Mouse (Mus musculus) duodenum, adult 2 months (tissue): ENCODE results near the gene Foxo3. TPM values are rescaled to one million over a fixed set of nuclear protein-coding genes. Genes with fewer than 3 reads are reported as not detected.

Source experiments
- polyA plus RNA-seq: library from polyadenylated mRNA; depleted of rRNA; stranded (reverse); fragments of >200 nt; gene quantifications from 2 replicates; pipeline ENCODE4 v1.2.3, GENCODE M21; 2012; ENCODE audit warnings: low replicate concordance; rRNA removed

The Foxo3 gene
- 23.1 and 24.3 TPM in 2 replicates for polyA plus RNA-seq

DNA sequence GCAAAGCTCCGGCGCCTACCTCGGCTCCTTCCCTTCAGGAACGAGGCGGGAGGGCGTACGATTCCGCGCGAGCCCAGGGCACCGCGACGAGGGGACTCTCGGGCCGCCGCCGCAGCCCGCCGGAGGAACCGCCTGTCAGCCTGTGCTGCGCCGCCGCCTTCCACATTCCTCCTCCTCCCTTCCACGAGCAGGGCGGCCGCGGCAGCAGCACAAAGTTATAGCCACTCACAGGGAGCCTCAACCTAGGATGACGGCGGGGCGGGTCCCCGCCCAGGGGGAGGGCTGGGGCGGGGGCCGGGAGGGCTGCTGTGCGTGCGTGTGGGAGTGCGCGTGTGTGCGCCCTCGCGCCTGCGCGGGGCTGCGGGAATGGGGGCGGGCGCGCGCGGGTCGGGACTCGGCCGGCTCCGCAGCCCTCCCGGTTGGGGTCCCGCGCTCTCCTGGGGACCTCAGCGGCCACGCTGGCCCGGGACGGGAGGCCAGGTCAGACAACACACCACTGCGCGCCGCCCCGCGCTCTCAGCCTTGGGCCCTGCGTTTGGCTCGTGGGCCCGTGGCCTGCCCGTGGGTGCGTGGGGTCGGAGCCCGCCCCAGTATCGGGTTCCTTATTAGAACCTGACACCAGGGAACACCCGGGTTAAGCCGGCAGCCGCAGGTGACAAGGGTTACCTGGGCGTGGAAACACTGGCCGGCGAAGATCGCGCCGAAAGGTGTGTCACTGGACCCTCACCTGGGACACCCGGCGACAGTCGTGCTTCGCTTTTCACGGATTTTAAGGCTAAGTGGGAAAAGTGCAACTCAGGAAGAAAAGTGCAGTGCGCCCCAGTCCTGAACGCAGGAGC is at the start of gene Foxo3:
Foxo3 (minus strand) TSS at position 249 of the 839 bp plus-strand sequence.

Other genes with a start within 250 kb of the Foxo3 start
- gene Afg1l, start 201.8 kb upstream of the Foxo3 start, polyA plus RNA-seq = 2.8 and 4.4 TPM in 2 replicates
- gene Snx3, start 225.3 kb upstream of the Foxo3 start, polyA plus RNA-seq = 108 and 173 TPM in 2 replicates